Mouse (Mus musculus): Measurements from ENCODE around the gene Lyrm7. TPM values are rescaled to one million over a fixed set of nuclear protein-coding genes. Genes with fewer than 3 reads are reported as not detected.

Gene Lyrm7
- polyA plus RNA-seq (2015; fragmentation: Nextera tagmentation; extraction: Ambion mirVana) = 11.5 and 14.1 TPM in 2 replicates

- WGBS = under 1% methylated on average over 42 of the region's 42 CpGs
- H3K9me3 ChIP-seq = no peaks in the 10 kb centered on the region
- H3K4me3 ChIP-seq = peak within 1 kb of the TSS; percentile 62
- peak within 1 kb of the TSS; percentile 76 for H3K4me2 ChIP-seq
- peaks cover 14% of the 10 kb centered on the region for H3K4me1 ChIP-seq
- peak; percentile 97 for ATAC-seq (replicated peaks)
- peak within 1 kb of the TSS; percentile 62 for H3K9ac ChIP-seq
- H3K36me3 ChIP-seq (replicated peaks) = no peaks in the 10 kb centered on the region
- peak within 1 kb of the TSS; percentile 90 for H3K27ac ChIP-seq
- H3K27me3 ChIP-seq (replicated peaks) = no peaks in the 10 kb centered on the region
Measured at GRCm38 (mm10) chr11:54860256-54861038, at the start of gene Lyrm7. Gene Lyrm7 (minus strand): TSS chr11:54860916.

GRCm38 (mm10) chr11:54910081-54910665 lies 49.5 kb upstream of the Lyrm7 start:
- H3K36me3 ChIP-seq (replicated peaks) = no peaks in the 10 kb centered on the region
- no peaks in the 10 kb centered on the region for H3K27me3 ChIP-seq (replicated peaks)
- no peak overlapping the region for H3K4me3 ChIP-seq
- no peak overlapping the region for H3K9ac ChIP-seq
- no peaks in the 10 kb centered on the region for H3K4me1 ChIP-seq
- H3K9me3 ChIP-seq = no peaks in the 10 kb centered on the region
- no peak overlapping the region for H3K27ac ChIP-seq
- no peak overlapping the region for H3K4me2 ChIP-seq
- WGBS = 83% methylated on average over 12 of the region's 12 CpGs
- no peak for ATAC-seq (replicated peaks)

GRCm38 (mm10) chr11:54909273-54909672 lies 48.6 kb upstream of the Lyrm7 start:
- Histone ChIP-seq H3K9ac (no peak overlapping the region), H3K9me3 (no peaks in the 10 kb centered on the region), H3K4me2 (no peak overlapping the region), H3K4me1 (no peaks in the 10 kb centered on the region), H3K27ac (no peak overlapping the region), H3K27me3 (replicated peaks) (no peaks in the 10 kb centered on the region), H3K36me3 (replicated peaks) (no peaks in the 10 kb centered on the region), H3K4me3 (no peak overlapping the region)
- 92% methylated on average over 11 of the region's 11 CpGs for WGBS
- ATAC-seq (replicated peaks) = no peak

- no peak for ATAC-seq (replicated peaks)
- Histone ChIP-seq H3K27ac (no peak overlapping the region), H3K4me3 (no peak overlapping the region), H3K4me2 (no peak overlapping the region), H3K9ac (no peak overlapping the region), H3K27me3 (replicated peaks) (no peaks in the 10 kb centered on the region), H3K36me3 (replicated peaks) (no peaks in the 10 kb centered on the region), H3K4me1 (peaks cover 10% of the 10 kb centered on the region; the same call in 1 of the 2 replicates), H3K9me3 (no peaks in the 10 kb centered on the region)
- WGBS = 94% methylated on average over 5 of the region's 5 CpGs
Measured at GRCm38 (mm10) chr11:54907259-54907658, 46.5 kb upstream of the Lyrm7 start.

- ATAC-seq (replicated peaks) = no peak
- Histone ChIP-seq H3K36me3 (replicated peaks) (no peaks in the 10 kb centered on the region), H3K4me3 (no peak overlapping the region), H3K4me1 (peaks cover 10% of the 10 kb centered on the region; the same call in 1 of the 2 replicates), H3K9ac (no peak overlapping the region), H3K4me2 (no peak overlapping the region), H3K9me3 (no peaks in the 10 kb centered on the region), H3K27ac (no peak overlapping the region), H3K27me3 (replicated peaks) (no peaks in the 10 kb centered on the region)
- 78% methylated on average over 4 of the region's 4 CpGs for WGBS
Measured at GRCm38 (mm10) chr11:54906466-54906865, 45.8 kb upstream of the Lyrm7 start.

- peaks cover 10% of the 10 kb centered on the region; the same call in 1 of the 2 replicates for H3K4me1 ChIP-seq
- no peaks in the 10 kb centered on the region for H3K36me3 ChIP-seq (replicated peaks)
- no peaks in the 10 kb centered on the region for H3K27me3 ChIP-seq (replicated peaks)
- no peak overlapping the region for H3K4me3 ChIP-seq
- ATAC-seq (replicated peaks) = no peak
- H3K27ac ChIP-seq = no peak overlapping the region
- H3K9ac ChIP-seq = no peak overlapping the region
- no peaks in the 10 kb centered on the region for H3K9me3 ChIP-seq
- 59% methylated on average over 4 of the region's 4 CpGs for WGBS
- H3K4me2 ChIP-seq = no peak overlapping the region
Measured at GRCm38 (mm10) chr11:54905931-54906330, 45.2 kb upstream of the Lyrm7 start.

GRCm38 (mm10) chr11:54905086-54905485 lies 44.4 kb upstream of the Lyrm7 start:
- H3K27me3 ChIP-seq (replicated peaks) = no peaks in the 10 kb centered on the region
- peaks cover 10% of the 10 kb centered on the region; the same call in 1 of the 2 replicates for H3K4me1 ChIP-seq
- H3K36me3 ChIP-seq (replicated peaks) = no peaks in the 10 kb centered on the region
- no peak overlapping the region for H3K9ac ChIP-seq
- no peaks in the 10 kb centered on the region for H3K9me3 ChIP-seq
- ATAC-seq (replicated peaks) = no peak
- no peak overlapping the region for H3K27ac ChIP-seq
- 84% methylated on average over 3 of the region's 3 CpGs for WGBS
- H3K4me2 ChIP-seq = no peak overlapping the region
- H3K4me3 ChIP-seq = no peak overlapping the region

- Histone ChIP-seq H3K27ac (no peak overlapping the region), H3K4me3 (no peak overlapping the region), H3K4me1 (peaks cover 10% of the 10 kb centered on the region; the same call in 1 of the 2 replicates), H3K9ac (no peak overlapping the region), H3K9me3 (no peaks in the 10 kb centered on the region), H3K4me2 (no peak overlapping the region), H3K36me3 (replicated peaks) (no peaks in the 10 kb centered on the region), H3K27me3 (replicated peaks) (no peaks in the 10 kb centered on the region)
- no peak for ATAC-seq (replicated peaks)
- 56% methylated on average over 4 of the region's 4 CpGs for WGBS
Measured at GRCm38 (mm10) chr11:54903940-54904706, 43.4 kb upstream of the Lyrm7 start.

- 78% methylated on average over 5 of the region's 5 CpGs for WGBS
- Histone ChIP-seq H3K4me1 (peaks cover 10% of the 10 kb centered on the region; the same call in 1 of the 2 replicates), H3K4me3 (peak overlapping the region; percentile 54), H3K9me3 (no peaks in the 10 kb centered on the region), H3K27ac (no peak overlapping the region), H3K27me3 (replicated peaks) (no peaks in the 10 kb centered on the region), H3K36me3 (replicated peaks) (no peaks in the 10 kb centered on the region), H3K9ac (no peak overlapping the region), H3K4me2 (peak overlapping the region; percentile 95)
- no peak for ATAC-seq (replicated peaks)
Measured at GRCm38 (mm10) chr11:54903339-54903738, 42.6 kb upstream of the Lyrm7 start.

GRCm38 (mm10) chr11:54902333-54903323 lies 41.9 kb upstream of the Lyrm7 start, which contains the start of gene Gpx3:
Gene Gpx3 (plus strand): TSS chr11:54902453.
- Histone ChIP-seq H3K27ac (no peak within 1 kb of the TSS), H3K36me3 (replicated peaks) (no peaks in the 10 kb centered on the region), H3K4me3 (peak within 1 kb of the TSS; percentile 54), H3K4me1 (peaks cover 10% of the 10 kb centered on the region; the same call in 1 of the 2 replicates), H3K27me3 (replicated peaks) (no peaks in the 10 kb centered on the region), H3K9ac (peak within 1 kb of the TSS; percentile 53), H3K4me2 (peak within 1 kb of the TSS; percentile 95), H3K9me3 (no peaks in the 10 kb centered on the region)
- 14% methylated on average over 44 of the region's 45 CpGs for WGBS
- peak; percentile 96 for ATAC-seq (replicated peaks)

GRCm38 (mm10) chr11:54899657-54900056 lies 38.9 kb upstream of the Lyrm7 start:
- Histone ChIP-seq H3K9me3 (no peaks in the 10 kb centered on the region), H3K4me1 (peaks cover 10% of the 10 kb centered on the region; the same call in 1 of the 2 replicates), H3K9ac (no peak overlapping the region), H3K27me3 (replicated peaks) (no peaks in the 10 kb centered on the region), H3K4me3 (no peak overlapping the region), H3K27ac (no peak overlapping the region), H3K36me3 (replicated peaks) (no peaks in the 10 kb centered on the region), H3K4me2 (no peak overlapping the region)
- 78% methylated on average over 4 of the region's 4 CpGs for WGBS
- ATAC-seq (replicated peaks) = no peak
